Mouse (Mus musculus) right cerebral cortex, adult 2 months (tissue): ENCODE data around the gene Gm10413.
"Not testable (repeated sequence)": the region's sequence is repeated elsewhere in the genome, so short reads cannot be mapped to it uniquely, and the experiment has no call there.

Source experiments
- DNase-seq, 2 experiments: peaks; one replicate each; pipeline ENCODE4 v3.0.0; 2021 to 2022; ENCODE audit warnings: low spot score in 2 of 2

Gm10413 gene

DNA sequence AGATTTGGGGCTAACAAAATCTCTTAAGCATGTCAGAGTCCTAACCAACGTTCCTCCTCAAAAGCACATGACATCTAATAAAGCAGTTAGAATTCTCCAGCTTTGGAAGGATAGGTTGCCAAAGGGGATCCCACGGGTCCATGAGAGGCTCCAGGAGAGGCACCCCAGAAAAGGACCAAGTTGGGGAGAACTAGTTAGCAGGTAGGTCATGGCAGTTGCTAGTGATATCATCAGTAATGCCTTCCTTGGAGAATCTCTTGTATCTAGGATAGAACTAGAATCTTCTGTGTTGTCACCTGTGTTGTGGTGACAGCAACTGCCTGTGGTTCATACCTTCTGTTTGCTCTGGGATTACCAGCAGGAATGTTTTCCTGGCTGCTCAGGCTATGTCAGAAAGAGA is at the start of gene Gm10413:
TSS of gene Gm10413 (plus strand) at position 301 of the 400 bp plus-strand sequence.
- not testable (repeated sequence) for DNase-seq

DNA sequence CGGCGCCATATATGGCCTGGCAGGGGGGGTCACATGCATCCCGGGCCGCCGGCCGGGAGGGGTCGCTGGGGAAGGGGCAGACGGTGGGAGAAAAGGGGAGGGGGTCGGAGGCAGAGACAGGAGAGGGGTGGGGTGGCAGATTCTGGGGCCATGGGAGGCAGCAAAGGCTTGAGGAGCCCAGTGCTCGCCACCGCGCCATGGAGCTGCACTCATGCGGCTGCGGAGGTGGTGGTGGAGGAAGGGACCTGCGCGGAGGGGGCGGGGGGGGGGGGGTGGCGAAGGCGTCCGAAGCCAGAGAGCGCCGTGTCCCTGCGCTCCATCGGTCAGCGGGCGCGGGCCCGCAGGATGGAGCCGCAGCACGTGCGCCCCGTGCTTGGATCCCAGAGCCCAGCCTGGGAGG is 17.4 kb downstream of the Gm10413 start, which contains the start of gene Gm10409:
TSS of gene Gm10409 (plus strand) at position 301 of the 400 bp plus-strand sequence.
- not testable (repeated sequence) for DNase-seq

DNA sequence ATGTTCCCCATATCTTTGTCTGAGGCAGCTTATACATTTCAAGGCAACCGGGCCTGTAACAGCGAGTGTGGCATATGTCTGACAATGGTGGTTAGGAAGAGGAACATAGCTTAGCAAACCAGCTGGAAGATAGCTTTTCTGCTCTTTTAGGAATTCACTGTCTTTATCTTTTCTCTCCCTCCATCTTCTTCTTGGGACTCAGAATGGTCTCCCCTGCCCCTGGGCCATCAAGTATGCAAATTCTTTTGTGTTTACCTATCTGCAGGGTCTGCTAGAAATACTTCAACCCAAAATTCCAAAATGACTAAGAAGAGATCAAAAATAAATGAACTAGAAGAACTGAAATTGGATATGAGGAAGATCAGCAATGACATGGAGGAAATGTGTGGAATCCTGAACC is 32.9 kb downstream of the Gm10413 start, which contains the start of gene Gm3005:
TSS of gene Gm3005 (plus strand) at position 301 of the 400 bp plus-strand sequence.
- DNase-seq = not testable (repeated sequence)

DNA sequence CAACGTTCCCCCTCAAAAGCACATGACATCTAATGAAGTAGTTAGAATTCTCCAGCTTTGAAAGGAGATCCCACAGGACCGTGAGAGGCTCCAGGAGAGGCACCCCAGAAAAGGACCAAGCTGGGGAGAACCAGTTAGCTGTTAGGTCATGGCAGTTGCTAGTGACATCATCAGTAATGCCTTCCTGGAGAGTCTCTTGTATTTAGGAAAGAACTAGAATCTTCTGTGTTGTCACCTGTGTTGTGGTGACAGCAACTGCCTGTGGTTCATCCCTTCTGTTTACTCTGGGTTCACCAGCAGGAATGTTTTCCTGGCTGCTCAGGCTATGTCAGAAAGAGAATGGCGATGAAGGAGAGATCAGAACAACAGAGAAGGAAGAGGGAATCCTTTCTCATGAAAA is 54.2 kb downstream of the Gm10413 start, which contains the start of gene Gm10408:
TSS of gene Gm10408 (plus strand) at position 301 of the 400 bp plus-strand sequence.
- DNase-seq = not testable (repeated sequence)
